Mouse (Mus musculus) heart, embryonic 12.5 days (tissue): ENCODE results near the gene Sh2d1b2. TPM values are rescaled to one million over a fixed set of nuclear protein-coding genes. Genes with fewer than 3 reads are reported as not detected.

Experiments
- ATAC-seq: fragments of 200-750 bp; cut with Nextera tagmentation; 2 replicates; pipeline ENCODE4 v1.8.0; 2017; ENCODE audit warnings: moderate TSS enrichment, moderate library complexity; ENCODE audit not compliant: insufficient number of reproducible peaks, low FRiP score
- H3K27ac ChIP-seq: fragments of 300-500 bp; sonication (generic); 2 replicates; pipeline ENCODE4 v1.5.1; 2016; ENCODE audit warnings: mild to moderate bottlenecking, moderate library complexity; ENCODE audit not compliant: poor library complexity, severe bottlenecking
- H3K27me3 ChIP-seq: fragments of 300-500 bp; sonication (generic); replicated peaks from 2 replicates; pipeline ENCODE4 v1.6.1; 2016; ENCODE audit warnings: mild to moderate bottlenecking, moderate library complexity
- H3K36me3 ChIP-seq: fragments of 300-500 bp; sonication (generic); 2 replicates; pipeline ENCODE4 v1.6.1; 2016; ENCODE audit warnings: mild to moderate bottlenecking, moderate library complexity
- H3K4me1 ChIP-seq: fragments of 300-500 bp; sonication (generic); replicated peaks from 2 replicates; pipeline ENCODE4 v1.6.1; 2016; ENCODE audit warnings: mild to moderate bottlenecking
- H3K4me2 ChIP-seq: fragments of 300-500 bp; sonication (generic); 2 replicates; pipeline ENCODE4 v1.6.1; 2016; ENCODE audit warnings: mild to moderate bottlenecking, moderate library complexity
- H3K4me3 ChIP-seq: fragments of 300-500 bp; sonication (generic); 2 replicates; pipeline ENCODE4 v1.5.1; 2016; ENCODE audit warnings: mild to moderate bottlenecking
- H3K9ac ChIP-seq: fragments of 300-500 bp; sonication (generic); 2 replicates; pipeline ENCODE4 v1.6.1; 2016; ENCODE audit warnings: mild to moderate bottlenecking, moderate library complexity
- H3K9me3 ChIP-seq: fragments of 300-500 bp; sonication (generic); replicated peaks from 2 replicates; pipeline ENCODE4 v1.6.1; 2016; ENCODE audit warnings: mild to moderate bottlenecking, moderate library complexity
- WGBS: fragments of 180-500 bp; shearing (Covaris S2); methylation state at CpG from one replicate; pipeline ENCODE4 v1.1.7; 2016; 5-methylcytosine and 5-hydroxymethylcytosine counted together
- polyA plus RNA-seq: library from polyadenylated mRNA; unstranded; fragments of >200 nt; fragmentation: Nextera tagmentation; extraction: Ambion mirVana; gene quantifications from 2 replicates; pipeline ENCODE4 v1.2.1, GENCODE M21; 2016

Sh2d1b2 gene
- polyA plus RNA-seq, 1 experiment from 2014 or later, result not detected

GRCm38 (mm10) chr1:170214757-170215522 lies 17.6 kb upstream of the Sh2d1b2 start, which contains the start of gene Uhmk1:
Gene Uhmk1 (minus strand): TSS chr1:170215397.
- Histone ChIP-seq H3K9me3 (no peaks in the 10 kb centered on the region), H3K9ac (peak within 1 kb of the TSS; percentile 99), H3K4me1 (peaks cover 7% of the 10 kb centered on the region), H3K27ac (peak within 1 kb of the TSS; percentile 93), H3K4me2 (peak within 1 kb of the TSS; percentile 76), H3K36me3 (peaks cover 21% of the 10 kb centered on the region), H3K4me3 (peak within 1 kb of the TSS; percentile 100), H3K27me3 (peaks cover 7% of the 10 kb centered on the region; the same call in 1 of the 2 replicates)
- WGBS, result under 1% methylated on average over 60 of the region's 70 CpGs
- ATAC-seq, result peak; percentile 98

- Histone ChIP-seq H3K27ac (no peak overlapping the region), H3K27me3 (peaks cover 7% of the 10 kb centered on the region; the same call in 1 of the 2 replicates), H3K4me3 (peak overlapping the region; percentile 100), H3K36me3 (peaks cover 17% of the 10 kb centered on the region), H3K9me3 (no peaks in the 10 kb centered on the region), H3K9ac (no peak overlapping the region), H3K4me1 (peaks cover 7% of the 10 kb centered on the region), H3K4me2 (peak overlapping the region; percentile 76)
- 68% methylated on average over 3 of the region's 3 CpGs for WGBS
- no peak for ATAC-seq
Observed at GRCm38 (mm10) chr1:170215590-170215989, 17.0 kb upstream of the Sh2d1b2 start.

GRCm38 (mm10) chr1:170218091-170218884 lies 14.3 kb upstream of the Sh2d1b2 start:
- Histone ChIP-seq H3K4me3 (no peak overlapping the region), H3K4me2 (no peak overlapping the region), H3K27ac (no peak overlapping the region), H3K27me3 (peaks cover 10% of the 10 kb centered on the region; the same call in 1 of the 2 replicates), H3K4me1 (peaks cover 5% of the 10 kb centered on the region), H3K9ac (no peak overlapping the region), H3K9me3 (no peaks in the 10 kb centered on the region), H3K36me3 (no peaks in the 10 kb centered on the region)
- no peak for ATAC-seq
- 73% methylated on average over 6 of the region's 6 CpGs for WGBS

GRCm38 (mm10) chr1:170220351-170220750 lies 12.2 kb upstream of the Sh2d1b2 start:
- peaks cover 10% of the 10 kb centered on the region; the same call in 1 of the 2 replicates for H3K27me3 ChIP-seq
- H3K9ac ChIP-seq, result no peak overlapping the region
- H3K4me2 ChIP-seq, result no peak overlapping the region
- no peaks in the 10 kb centered on the region for H3K9me3 ChIP-seq
- no peaks in the 10 kb centered on the region for H3K36me3 ChIP-seq
- H3K4me1 ChIP-seq, result no peaks in the 10 kb centered on the region
- H3K27ac ChIP-seq, result no peak overlapping the region
- no peak for ATAC-seq
- no peak overlapping the region for H3K4me3 ChIP-seq

GRCm38 (mm10) chr1:170223276-170223675 lies 9.3 kb upstream of the Sh2d1b2 start:
- Histone ChIP-seq H3K36me3 (no peaks in the 10 kb centered on the region), H3K9ac (no peak overlapping the region), H3K4me2 (no peak overlapping the region), H3K27me3 (0 out of 2 replicates have a peak, but pooled peaks cover 3% of the 10 kb centered on the region), H3K9me3 (no peaks in the 10 kb centered on the region), H3K27ac (no peak overlapping the region), H3K4me3 (no peak overlapping the region), H3K4me1 (no peaks in the 10 kb centered on the region)
- WGBS, result 70% methylated on average over 2 of the region's 2 CpGs
- ATAC-seq, result no peak

GRCm38 (mm10) chr1:170245016-170245415 lies 12.5 kb downstream of the Sh2d1b2 start:
- no peak for ATAC-seq
- no peak overlapping the region for H3K27ac ChIP-seq
- H3K4me1 ChIP-seq, result no peaks in the 10 kb centered on the region
- no peak overlapping the region for H3K4me2 ChIP-seq
- no peak overlapping the region for H3K4me3 ChIP-seq
- H3K27me3 ChIP-seq, result no peaks in the 10 kb centered on the region; the same call in 1 of the 2 replicates
- H3K36me3 ChIP-seq, result no peaks in the 10 kb centered on the region
- H3K9ac ChIP-seq, result no peak overlapping the region
- 74% methylated on average over 3 of the region's 3 CpGs for WGBS
- no peaks in the 10 kb centered on the region for H3K9me3 ChIP-seq

GRCm38 (mm10) chr1:170254893-170255559 lies 22.5 kb downstream of the Sh2d1b2 start:
- Histone ChIP-seq H3K27me3 (0 out of 2 replicates have a peak, but pooled peaks cover 5% of the 10 kb centered on the region), H3K9me3 (no peaks in the 10 kb centered on the region), H3K9ac (peak overlapping the region; percentile 96), H3K4me2 (peak overlapping the region; percentile 91), H3K4me1 (peaks cover 5% of the 10 kb centered on the region; the same call in 1 of the 2 replicates), H3K4me3 (peak overlapping the region; percentile 94), H3K36me3 (no peaks in the 10 kb centered on the region), H3K27ac (peak overlapping the region; percentile 47; the same call in 1 of the 2 replicates)
- ATAC-seq, result peak; percentile 39; the same call in 1 of the 2 replicates
- WGBS, result 30% methylated on average over 30 of the region's 30 CpGs

GRCm38 (mm10) chr1:170255560-170255910 lies 23.0 kb downstream of the Sh2d1b2 start:
- H3K9me3 ChIP-seq, result no peaks in the 10 kb centered on the region
- H3K36me3 ChIP-seq, result no peaks in the 10 kb centered on the region
- H3K27ac ChIP-seq, result peak overlapping the region; percentile 47; the same call in 1 of the 2 replicates
- H3K27me3 ChIP-seq, result 0 out of 2 replicates have a peak, but pooled peaks cover 5% of the 10 kb centered on the region
- peak overlapping the region; percentile 96 for H3K9ac ChIP-seq
- peak overlapping the region; percentile 94 for H3K4me3 ChIP-seq
- H3K4me2 ChIP-seq, result peak overlapping the region; percentile 91
- H3K4me1 ChIP-seq, result peaks cover 5% of the 10 kb centered on the region; the same call in 1 of the 2 replicates
- ATAC-seq, result peak; percentile 86
- WGBS, result 5% methylated on average over 32 of the region's 32 CpGs

- Histone ChIP-seq H3K9ac (no peak overlapping the region), H3K9me3 (peaks cover 7% of the 10 kb centered on the region; the same call in 1 of the 2 replicates), H3K27me3 (no peaks in the 10 kb centered on the region), H3K4me2 (no peak overlapping the region), H3K27ac (no peak overlapping the region), H3K36me3 (no peaks in the 10 kb centered on the region), H3K4me3 (no peak overlapping the region), H3K4me1 (no peaks in the 10 kb centered on the region)
- ATAC-seq, result no peak
- 65% methylated on average over 6 of the region's 6 CpGs for WGBS
Observed at GRCm38 (mm10) chr1:170270281-170270680, 37.7 kb downstream of the Sh2d1b2 start.

- no peak for ATAC-seq
Observed at GRCm38 (mm10) chr1:170270696-170271095, 38.1 kb downstream of the Sh2d1b2 start.

More at GRCm38 (mm10) chr1:170270696-170271095, 38.1 kb downstream of the Sh2d1b2 start:
- H3K9ac ChIP-seq, result no peak overlapping the region
- no peak overlapping the region for H3K27ac ChIP-seq
- no peak overlapping the region for H3K4me2 ChIP-seq
- H3K4me1 ChIP-seq, result no peaks in the 10 kb centered on the region
- no peak overlapping the region for H3K4me3 ChIP-seq
- no peaks in the 10 kb centered on the region for H3K27me3 ChIP-seq
- H3K36me3 ChIP-seq, result no peaks in the 10 kb centered on the region
- peaks cover 11% of the 10 kb centered on the region; the same call in 1 of the 2 replicates for H3K9me3 ChIP-seq
- WGBS, result 71% methylated on average over 4 of the region's 4 CpGs
